Mouse (Mus musculus): ENCODE data around the gene Fam170b. TPM values are rescaled to one million over a fixed set of nuclear protein-coding genes. Genes with fewer than 3 reads are reported as not detected.

Fam170b gene
- polyA plus RNA-seq (2016; fragmentation: Nextera tagmentation; extraction: Ambion mirVana) = not detected in 2 replicates

DNA sequence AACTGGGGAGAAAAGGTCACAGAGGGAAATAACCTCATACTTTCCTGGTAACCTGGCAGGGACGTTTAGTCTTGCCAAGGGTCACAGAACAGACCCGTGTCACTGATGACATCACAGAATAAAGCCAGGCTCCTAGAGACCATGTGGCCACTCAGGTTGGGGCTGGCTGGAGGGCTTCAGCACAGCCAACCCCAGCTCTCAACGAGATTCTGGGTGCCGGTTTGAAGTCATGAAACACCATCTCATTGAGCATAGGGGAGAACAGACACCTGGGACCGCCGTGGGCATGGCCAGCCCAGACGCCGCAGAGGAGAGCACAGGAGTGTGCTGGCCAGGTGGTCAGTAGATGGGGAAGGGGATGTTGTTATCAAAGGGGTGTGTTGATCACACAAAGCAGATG is at the start of gene Fam170b:
Gene Fam170b (plus strand): TSS at position 116 of the 400 bp plus-strand sequence.
- Histone ChIP-seq H3K4me3 (no peak within 1 kb of the TSS), H3K9ac (no peak within 1 kb of the TSS), H3K4me1 (peaks cover under 1% of the 10 kb centered on the region; the same call in 1 of the 2 replicates), H3K36me3 (no peaks in the 10 kb centered on the region), H3K27me3 (replicated peaks) (peaks cover 4% of the 10 kb centered on the region; the same call in 1 of the 2 replicates), H3K27ac (no peak within 1 kb of the TSS), H3K9me3 (replicated peaks) (no peaks in the 10 kb centered on the region), H3K4me2 (no peak within 1 kb of the TSS)
- WGBS (ENCODE audit: insufficient replicate concordance) = 72% methylated on average over 8 of the region's 8 CpGs
- ATAC-seq = no peak

DNA sequence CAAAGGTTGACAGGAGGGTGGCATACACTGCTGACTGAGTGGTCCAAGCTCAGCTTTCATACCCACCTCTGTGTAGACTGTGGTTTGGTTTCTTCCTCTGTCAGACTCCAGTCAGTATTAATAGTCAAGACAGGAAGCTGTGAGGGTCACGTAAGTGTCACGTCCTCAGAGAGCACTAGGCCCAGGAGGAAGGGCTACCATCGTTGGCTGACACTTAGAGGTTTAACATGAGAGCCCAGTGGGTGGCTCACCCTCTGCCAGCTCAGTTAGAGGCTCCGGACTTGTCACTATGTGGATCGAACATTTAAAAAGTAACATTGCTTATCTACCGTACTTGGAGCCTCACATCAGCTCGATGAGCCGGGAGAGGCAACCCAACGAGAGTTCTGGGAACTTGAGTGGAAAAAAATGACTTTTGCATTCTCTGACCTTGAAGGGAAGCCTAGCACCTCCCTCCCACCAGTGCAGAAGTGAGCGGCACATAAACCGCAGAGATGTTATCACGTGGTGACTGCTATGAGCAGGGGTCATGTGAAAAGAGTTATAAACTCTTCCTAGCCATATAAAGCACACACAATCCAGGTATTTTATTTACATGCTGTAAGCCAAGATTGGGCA is 49.5 kb upstream of the Fam170b start:
- Histone ChIP-seq H3K9ac (no peak overlapping the region), H3K27ac (no peak overlapping the region), H3K4me1 (peaks cover 8% of the 10 kb centered on the region; the same call in 1 of the 2 replicates), H3K36me3 (no peaks in the 10 kb centered on the region), H3K9me3 (replicated peaks) (no peaks in the 10 kb centered on the region), H3K4me2 (no peak overlapping the region), H3K4me3 (no peak overlapping the region), H3K27me3 (replicated peaks) (no peaks in the 10 kb centered on the region)
- no peak for ATAC-seq
- WGBS (ENCODE audit: insufficient replicate concordance) = 27% methylated on average over 12 of the region's 12 CpGs

DNA sequence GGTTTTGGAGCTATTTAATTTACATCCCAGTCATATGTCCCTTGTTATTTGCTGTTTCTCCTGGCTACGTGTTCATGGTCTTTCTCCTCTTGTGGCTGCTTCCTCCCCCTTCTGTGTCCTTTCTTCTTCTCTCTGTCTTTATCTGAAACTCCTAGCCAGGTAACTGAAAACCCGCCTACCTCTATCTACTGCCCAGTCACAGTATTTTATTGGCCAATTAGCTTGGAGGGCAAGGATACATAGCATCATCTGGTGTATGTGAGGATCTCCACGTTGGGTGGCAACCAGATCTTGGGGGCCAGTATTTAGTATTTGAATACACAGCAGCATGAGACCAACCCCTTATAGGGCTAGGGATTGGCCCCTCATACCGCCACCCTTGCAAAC is 49.0 kb upstream of the Fam170b start:
- no peak overlapping the region for H3K4me2 ChIP-seq
- WGBS (ENCODE audit: insufficient replicate concordance) = 36% methylated on average over 4 of the region's 4 CpGs
- no peak for ATAC-seq
- no peak overlapping the region for H3K9ac ChIP-seq
- no peaks in the 10 kb centered on the region for H3K27me3 ChIP-seq (replicated peaks)
- no peak overlapping the region for H3K27ac ChIP-seq
- no peaks in the 10 kb centered on the region for H3K36me3 ChIP-seq
- H3K4me1 ChIP-seq = peaks cover 8% of the 10 kb centered on the region; the same call in 1 of the 2 replicates
- H3K9me3 ChIP-seq (replicated peaks) = no peaks in the 10 kb centered on the region
- no peak overlapping the region for H3K4me3 ChIP-seq

DNA sequence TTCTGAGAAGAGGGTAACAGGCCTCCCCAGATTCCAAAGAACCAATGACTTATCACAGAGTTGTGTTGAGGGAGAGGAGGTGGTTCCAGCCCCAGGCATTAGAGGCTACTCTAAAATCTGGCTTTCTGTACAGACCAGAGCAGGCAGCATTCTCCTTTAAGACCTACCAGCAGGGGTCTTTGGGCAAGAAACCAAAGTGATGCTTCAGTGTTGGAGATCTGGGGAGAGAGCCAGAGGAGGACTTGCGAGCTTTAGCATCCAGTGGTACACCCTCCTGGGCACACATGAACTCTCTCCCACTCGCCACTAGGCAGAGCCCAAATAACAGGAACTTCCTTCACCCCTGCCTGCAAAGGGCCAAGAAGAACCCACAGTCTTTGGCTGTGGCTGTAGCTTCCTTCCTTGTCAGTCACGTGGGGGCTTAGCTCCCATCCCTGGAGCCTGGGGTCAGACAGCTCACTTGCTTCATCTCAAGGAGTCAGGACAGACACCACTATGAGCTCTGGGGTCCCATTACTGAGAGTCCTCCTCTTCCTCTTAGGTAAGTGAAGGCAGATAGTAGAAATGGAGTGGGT is 48.1 kb upstream of the Fam170b start, which contains the start of gene Tmem273:
Gene Tmem273 (plus strand): TSS at position 408 of the 575 bp plus-strand sequence.
- no peak within 1 kb of the TSS for H3K4me2 ChIP-seq
- H3K27ac ChIP-seq = no peak within 1 kb of the TSS
- no peak for ATAC-seq
- no peak within 1 kb of the TSS for H3K4me3 ChIP-seq
- H3K4me1 ChIP-seq = peaks cover 8% of the 10 kb centered on the region; the same call in 1 of the 2 replicates
- H3K9ac ChIP-seq = no peak within 1 kb of the TSS
- no peaks in the 10 kb centered on the region for H3K27me3 ChIP-seq (replicated peaks)
- H3K36me3 ChIP-seq = no peaks in the 10 kb centered on the region
- 25% methylated on average over 3 of the region's 3 CpGs for WGBS (ENCODE audit: insufficient replicate concordance)
- no peaks in the 10 kb centered on the region for H3K9me3 ChIP-seq (replicated peaks)

DNA sequence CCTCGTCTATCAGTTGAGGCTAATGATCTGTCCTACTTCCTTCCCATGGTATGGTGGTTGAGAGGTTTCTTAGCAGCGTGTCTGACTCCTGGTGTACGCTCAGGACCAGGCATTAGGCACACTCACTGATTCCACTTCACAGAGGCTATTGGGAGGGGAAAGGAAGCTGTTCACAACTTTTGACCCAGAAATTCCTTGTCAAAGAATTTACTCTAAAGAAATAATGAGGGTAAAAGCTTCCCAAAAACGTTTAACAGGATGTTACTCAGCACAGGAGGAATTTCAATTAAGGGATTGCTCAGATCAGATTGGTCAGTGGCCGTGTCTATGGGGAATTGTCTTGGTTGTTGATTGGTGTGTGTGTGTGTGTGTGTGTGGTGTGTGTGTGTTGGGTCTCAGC is 46.1 kb upstream of the Fam170b start:
- Histone ChIP-seq H3K4me2 (no peak overlapping the region), H3K36me3 (no peaks in the 10 kb centered on the region), H3K4me1 (peaks cover 8% of the 10 kb centered on the region; the same call in 1 of the 2 replicates), H3K4me3 (no peak overlapping the region), H3K27ac (no peak overlapping the region), H3K9me3 (replicated peaks) (no peaks in the 10 kb centered on the region), H3K27me3 (replicated peaks) (no peaks in the 10 kb centered on the region), H3K9ac (no peak overlapping the region)
- no peak for ATAC-seq
- 31% methylated on average over 5 of the region's 5 CpGs for WGBS (ENCODE audit: insufficient replicate concordance)

DNA sequence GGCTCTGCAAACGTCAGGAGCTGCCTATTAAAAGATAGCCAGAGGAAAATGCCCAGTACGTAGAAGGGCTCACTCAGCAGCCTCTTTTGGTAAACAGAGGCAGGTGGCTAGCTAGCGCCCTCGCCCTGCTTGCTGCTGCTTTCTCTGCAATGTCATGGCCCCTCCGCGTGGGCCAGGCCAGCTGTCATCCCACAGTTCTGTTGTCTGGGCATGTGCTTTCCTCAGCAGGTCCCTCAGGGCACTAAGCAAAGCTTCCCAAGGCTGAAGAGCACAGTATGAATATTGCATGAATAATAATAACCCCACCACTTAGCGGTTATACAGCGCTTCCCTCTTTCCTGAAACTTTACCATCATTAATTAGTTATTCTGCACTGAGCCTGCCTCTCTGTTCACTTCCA is 37.4 kb upstream of the Fam170b start:
- 65% methylated on average over 8 of the region's 8 CpGs for WGBS (ENCODE audit: insufficient replicate concordance)

DNA sequence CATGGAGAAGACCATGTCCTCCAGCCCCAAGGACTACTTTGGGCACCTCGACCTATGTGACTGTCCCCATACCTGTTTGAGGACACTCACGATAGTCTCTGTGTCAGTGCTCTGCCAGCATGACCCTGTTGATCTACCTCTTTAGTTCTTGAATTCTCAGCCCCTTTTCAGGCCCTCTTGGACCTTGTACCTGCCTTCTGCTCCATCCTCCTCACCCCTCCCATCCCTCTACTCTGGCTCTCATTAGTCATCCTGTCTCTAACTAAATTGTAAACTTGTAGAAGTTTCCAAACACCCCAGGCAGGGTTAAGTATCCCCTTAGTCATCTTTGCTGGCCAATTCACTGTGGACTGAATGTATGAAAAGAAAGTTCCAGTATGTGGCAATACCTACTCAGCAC is 36.0 kb upstream of the Fam170b start:
- no peak overlapping the region for H3K4me2 ChIP-seq
- H3K9me3 ChIP-seq (replicated peaks) = no peaks in the 10 kb centered on the region
- no peak for ATAC-seq
- H3K36me3 ChIP-seq = no peaks in the 10 kb centered on the region
- WGBS (ENCODE audit: insufficient replicate concordance) = 40% methylated on average over 2 of the region's 2 CpGs
- no peaks in the 10 kb centered on the region for H3K27me3 ChIP-seq (replicated peaks)
- no peak overlapping the region for H3K4me3 ChIP-seq
- no peaks in the 10 kb centered on the region for H3K4me1 ChIP-seq
- H3K9ac ChIP-seq = no peak overlapping the region
- H3K27ac ChIP-seq = no peak overlapping the region

More for the DNA sequence above, 37.4 kb upstream of the Fam170b start:
- no peaks in the 10 kb centered on the region for H3K4me1 ChIP-seq
- no peak overlapping the region for H3K27ac ChIP-seq
- no peaks in the 10 kb centered on the region for H3K36me3 ChIP-seq
- no peak overlapping the region for H3K9ac ChIP-seq
- ATAC-seq = no peak
- no peaks in the 10 kb centered on the region for H3K27me3 ChIP-seq (replicated peaks)
- no peak overlapping the region for H3K4me3 ChIP-seq
- no peaks in the 10 kb centered on the region for H3K9me3 ChIP-seq (replicated peaks)
- no peak overlapping the region for H3K4me2 ChIP-seq

DNA sequence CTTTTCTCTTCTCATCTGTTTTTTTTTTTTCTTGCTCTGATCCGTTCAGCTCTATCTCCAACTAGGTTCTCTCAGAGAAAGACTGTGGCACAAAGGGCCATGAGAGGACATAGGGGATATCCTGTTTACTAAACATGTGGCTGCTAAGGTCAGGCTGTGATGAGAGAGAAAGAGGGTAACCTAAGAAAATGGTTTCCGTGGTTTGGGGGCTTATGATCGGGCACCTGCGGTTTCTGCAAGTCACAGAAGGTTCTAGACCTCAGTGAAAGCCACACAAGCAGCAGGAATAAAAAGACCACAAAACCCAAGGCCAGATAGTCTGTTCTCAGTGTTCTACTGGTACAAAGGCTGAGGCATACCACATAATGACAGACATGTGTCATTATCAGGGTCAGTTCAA is 35.4 kb upstream of the Fam170b start:
- no peaks in the 10 kb centered on the region for H3K9me3 ChIP-seq (replicated peaks)
- H3K4me2 ChIP-seq = no peak overlapping the region
- ATAC-seq = no peak
- 27% methylated on average over 4 of the region's 4 CpGs for WGBS (ENCODE audit: insufficient replicate concordance)
- no peaks in the 10 kb centered on the region for H3K27me3 ChIP-seq (replicated peaks)
- H3K36me3 ChIP-seq = no peaks in the 10 kb centered on the region
- no peak overlapping the region for H3K4me3 ChIP-seq
- no peak overlapping the region for H3K27ac ChIP-seq
- no peaks in the 10 kb centered on the region for H3K4me1 ChIP-seq
- no peak overlapping the region for H3K9ac ChIP-seq

DNA sequence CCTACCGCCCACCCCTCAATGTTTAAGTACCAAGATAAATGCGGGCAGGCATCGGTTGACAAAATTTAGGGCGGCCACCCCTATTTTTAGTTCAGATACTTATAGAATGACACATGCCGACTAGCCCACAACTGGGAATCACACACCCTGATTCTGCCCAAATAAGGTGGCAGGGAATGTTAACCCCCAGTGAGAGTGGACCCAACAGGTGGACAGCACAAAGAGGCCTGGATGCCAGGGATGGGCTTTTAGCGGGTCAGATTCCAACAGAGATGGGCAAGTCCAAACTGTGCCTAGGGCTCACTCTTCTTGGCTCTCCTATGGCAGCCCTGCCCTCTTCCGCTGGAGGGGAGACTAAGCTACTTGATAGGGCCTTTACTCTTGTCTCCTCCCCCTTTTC is 33.7 kb upstream of the Fam170b start:
- Histone ChIP-seq H3K4me3 (no peak overlapping the region), H3K9me3 (replicated peaks) (no peaks in the 10 kb centered on the region), H3K36me3 (no peaks in the 10 kb centered on the region), H3K27ac (no peak overlapping the region), H3K9ac (no peak overlapping the region), H3K4me1 (no peaks in the 10 kb centered on the region), H3K4me2 (no peak overlapping the region), H3K27me3 (replicated peaks) (no peaks in the 10 kb centered on the region)
- no peak for ATAC-seq
- WGBS (ENCODE audit: insufficient replicate concordance) = 74% methylated on average over 7 of the region's 7 CpGs

DNA sequence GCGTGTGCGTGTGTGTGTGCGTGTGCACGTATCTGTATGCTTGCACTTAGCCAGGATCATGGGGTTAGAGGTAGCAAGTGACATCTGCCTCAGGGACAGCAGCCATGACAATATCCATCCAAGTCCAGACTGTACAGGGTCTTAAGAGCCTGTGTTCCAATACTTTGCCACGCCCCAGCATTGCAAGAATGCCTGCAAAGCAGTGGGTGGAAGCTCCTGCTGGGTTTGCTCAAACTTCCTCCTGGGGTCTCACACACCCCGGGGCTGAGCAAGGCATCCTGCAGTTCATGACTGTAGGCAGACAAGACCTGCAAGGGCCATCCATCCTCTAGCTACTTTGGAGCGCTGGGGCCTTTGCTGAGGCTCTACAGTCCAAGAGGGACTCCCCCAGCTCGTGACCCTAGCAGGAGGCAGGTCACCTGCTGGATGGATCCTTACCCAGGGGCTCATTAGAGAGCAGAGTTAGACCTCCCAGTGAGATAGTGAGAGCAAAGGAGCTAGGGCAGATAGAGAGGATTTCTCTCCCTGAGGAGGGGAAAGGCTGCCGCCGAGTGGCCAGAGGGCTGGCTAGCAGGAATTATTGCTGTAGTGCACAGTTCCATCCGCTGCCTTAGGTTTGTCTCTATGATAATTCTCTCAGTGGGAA is 32.6 kb upstream of the Fam170b start:
- Histone ChIP-seq H3K4me3 (no peak overlapping the region), H3K27ac (no peak overlapping the region), H3K4me1 (no peaks in the 10 kb centered on the region), H3K9ac (no peak overlapping the region), H3K9me3 (replicated peaks) (no peaks in the 10 kb centered on the region), H3K27me3 (replicated peaks) (no peaks in the 10 kb centered on the region), H3K4me2 (no peak overlapping the region), H3K36me3 (no peaks in the 10 kb centered on the region)
- 55% methylated on average over 11 of the region's 11 CpGs for WGBS (ENCODE audit: insufficient replicate concordance)
- ATAC-seq = no peak

DNA sequence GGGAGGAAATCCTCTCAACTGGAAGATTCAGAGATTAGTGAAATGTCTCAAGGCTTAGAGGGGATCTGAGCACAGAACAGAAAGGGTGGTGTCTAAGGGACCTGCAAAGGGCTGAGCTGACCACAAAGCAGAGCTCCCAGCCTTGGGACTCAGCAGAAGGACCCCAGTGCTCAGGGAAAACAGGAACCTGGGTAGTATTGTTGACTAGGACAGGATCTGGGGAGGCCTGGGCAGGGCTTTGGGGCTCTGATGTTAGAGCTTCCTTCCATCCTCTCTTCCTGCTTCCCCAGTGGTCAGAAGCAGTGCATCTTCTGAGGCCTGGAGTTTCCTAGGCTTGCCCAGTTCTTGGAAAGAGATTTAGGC is 32.1 kb upstream of the Fam170b start:
- H3K4me2 ChIP-seq = no peak overlapping the region
- H3K36me3 ChIP-seq = no peaks in the 10 kb centered on the region
- no peaks in the 10 kb centered on the region for H3K9me3 ChIP-seq (replicated peaks)
- H3K9ac ChIP-seq = no peak overlapping the region
- no peaks in the 10 kb centered on the region for H3K4me1 ChIP-seq
- no peak for ATAC-seq
- no peaks in the 10 kb centered on the region for H3K27me3 ChIP-seq (replicated peaks)
- no peak overlapping the region for H3K27ac ChIP-seq
- no peak overlapping the region for H3K4me3 ChIP-seq

DNA sequence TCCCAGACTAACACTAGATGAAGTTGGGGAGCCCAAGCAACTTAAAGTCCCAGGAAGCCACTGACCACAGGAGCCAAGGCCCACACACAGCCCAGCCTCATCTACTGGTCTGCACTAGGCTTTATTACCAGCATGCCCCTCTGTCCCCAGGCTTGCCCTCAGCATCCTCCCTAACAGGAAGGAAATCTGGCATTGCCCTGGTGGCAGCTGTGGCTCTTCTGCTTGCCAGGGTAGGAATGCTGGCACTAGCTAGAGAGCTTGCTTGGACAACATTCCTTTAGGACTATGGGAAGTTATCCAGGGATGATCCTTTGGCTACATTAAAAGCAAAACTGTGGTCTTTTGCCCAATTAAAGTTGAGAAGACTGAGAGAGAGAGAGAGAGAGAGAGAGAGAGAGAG is 23.7 kb upstream of the Fam170b start:
- ATAC-seq = no peak
- Histone ChIP-seq H3K4me1 (no peaks in the 10 kb centered on the region), H3K27me3 (replicated peaks) (no peaks in the 10 kb centered on the region)

More for the DNA sequence above, 23.7 kb upstream of the Fam170b start:
- Histone ChIP-seq H3K27ac (no peak overlapping the region), H3K4me2 (no peak overlapping the region), H3K36me3 (no peaks in the 10 kb centered on the region), H3K9ac (no peak overlapping the region), H3K9me3 (replicated peaks) (no peaks in the 10 kb centered on the region), H3K4me3 (no peak overlapping the region)
